Mouse (Mus musculus) embryo, embryonic 10.5 days (tissue): Measurements from ENCODE around the gene Pole2.

Experiments
- DNase-seq: peaks from one replicate; pipeline ENCODE4 v3.0.0-alpha.2; 2015; ENCODE audit warnings: low spot score

The Pole2 gene

DNA sequence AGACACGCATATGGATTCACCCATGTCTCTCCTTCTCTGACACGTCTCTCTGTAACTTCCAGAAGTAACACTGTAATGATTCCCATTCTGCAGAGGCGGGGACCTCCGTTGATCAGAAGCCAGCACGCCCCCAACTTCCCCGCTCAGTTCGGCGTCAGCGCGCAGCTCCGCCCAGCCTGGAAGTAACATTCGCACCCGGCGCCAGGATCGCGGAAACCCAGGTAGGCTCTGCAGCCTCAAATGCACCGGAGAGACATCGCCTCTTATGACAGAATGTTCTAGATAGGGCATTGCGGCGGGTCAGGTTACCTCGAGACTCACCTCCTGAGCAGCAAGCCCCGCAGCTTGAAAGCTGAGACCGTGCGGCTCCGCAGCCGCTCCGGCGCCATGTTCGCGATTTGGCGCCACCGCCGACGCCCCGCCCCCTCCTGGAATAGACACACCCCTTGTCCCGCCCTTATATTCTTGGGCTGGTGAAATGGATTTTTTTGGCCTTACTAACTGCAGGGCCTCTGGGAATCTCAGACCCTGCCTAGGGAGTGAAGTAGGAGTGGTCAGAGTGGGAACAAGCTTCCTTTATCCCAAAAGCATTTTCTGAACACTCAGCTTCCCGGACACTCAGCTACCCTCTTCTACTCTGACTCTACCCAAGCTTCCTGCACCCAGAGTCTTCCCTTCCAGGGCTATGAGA lies at the start of gene Pole2:
Pole2 (minus strand) TSS at position 420 of the 691 bp plus-strand sequence.
- peak; percentile 91 for DNase-seq

DNA sequence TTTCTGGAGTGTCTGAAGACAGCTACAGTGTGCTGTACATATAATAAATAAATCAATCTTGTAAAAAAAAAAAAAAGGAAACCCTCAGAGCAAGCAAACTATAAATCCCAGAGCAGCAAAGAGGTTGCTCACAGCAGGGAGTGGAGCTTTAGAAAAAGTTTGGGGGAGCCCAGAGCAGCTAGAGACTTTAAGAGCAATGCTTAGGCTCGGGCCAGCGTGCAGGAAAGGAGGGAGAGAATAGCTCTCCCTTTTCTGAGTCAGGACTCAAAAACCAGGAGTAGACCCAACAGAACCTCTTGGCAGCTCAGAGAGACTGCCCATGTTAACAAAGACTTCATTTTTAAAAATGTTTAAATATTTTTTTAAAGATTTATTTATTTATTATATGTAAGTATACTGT lies 41.0 kb upstream of the Pole2 start:
- DNase-seq, result no peak

DNA sequence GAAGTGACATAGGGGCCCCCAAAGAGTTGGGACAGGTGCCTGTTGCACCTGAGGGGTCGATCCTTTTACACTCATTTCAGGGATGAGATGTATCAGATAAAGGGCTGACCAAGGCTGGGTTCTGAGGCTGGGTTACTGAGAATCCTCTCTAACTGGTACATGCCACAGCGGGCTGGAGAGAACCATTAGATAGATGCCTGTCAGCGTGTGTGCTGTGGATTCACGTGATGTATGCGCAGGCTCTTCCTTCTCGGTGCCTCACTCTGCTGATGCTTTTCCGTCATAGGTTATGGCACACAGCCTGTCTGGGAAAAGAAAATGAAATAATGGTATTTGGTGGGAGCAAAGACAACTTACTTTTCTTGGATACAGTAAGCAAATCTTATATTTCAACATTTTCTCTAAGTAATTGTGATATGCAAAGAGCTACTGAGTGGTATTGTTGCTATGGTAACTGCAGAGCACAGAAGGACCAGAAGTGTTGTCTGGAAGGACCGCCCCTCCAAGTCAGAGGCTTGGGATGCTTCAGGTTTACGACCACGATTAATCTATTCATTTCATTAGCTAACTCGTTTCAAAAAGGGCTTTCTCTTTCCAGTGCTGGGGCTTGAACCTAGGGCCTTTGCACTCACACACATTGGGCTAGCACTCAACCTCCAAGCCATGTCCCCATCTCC lies 40.1 kb upstream of the Pole2 start:
- no peak for DNase-seq

DNA sequence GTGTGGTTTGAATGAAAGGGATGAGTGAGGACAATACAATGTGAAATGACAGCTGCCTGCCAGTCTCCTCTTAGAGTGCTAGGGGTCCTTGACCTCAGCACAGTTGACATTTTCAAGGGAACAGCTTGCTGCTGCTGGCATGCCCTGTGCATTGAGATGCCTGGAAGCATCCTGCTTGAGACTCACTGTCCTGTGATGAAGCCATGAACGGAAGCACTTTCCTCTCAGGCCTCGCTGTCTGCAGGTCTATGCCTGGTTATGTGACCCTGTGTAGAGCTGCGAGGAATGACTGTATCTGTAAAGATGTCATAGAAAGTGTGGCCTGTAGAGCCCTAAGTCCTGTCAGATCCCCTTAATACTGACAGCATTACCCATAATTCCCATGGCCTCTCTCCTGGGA lies 37.0 kb upstream of the Pole2 start:
- no peak for DNase-seq

DNA sequence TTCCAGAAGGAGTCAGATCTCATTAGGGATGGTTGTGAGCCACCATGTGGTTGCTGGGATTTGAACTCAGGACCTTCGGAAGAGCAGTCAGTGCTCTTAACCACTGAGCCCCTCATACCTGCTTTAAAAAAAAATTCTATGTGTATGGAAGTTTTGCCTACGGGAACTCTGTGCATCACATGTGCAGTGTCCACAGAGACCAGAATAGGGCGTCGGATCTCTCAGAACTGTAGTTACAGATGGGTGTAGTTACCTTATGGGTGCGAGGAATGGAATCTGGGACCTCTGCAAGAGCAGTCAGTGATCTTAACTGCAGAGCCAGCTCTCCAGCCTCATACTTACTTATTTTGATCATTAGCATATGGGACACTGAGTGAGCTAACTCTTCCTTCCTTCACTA lies 34.3 kb upstream of the Pole2 start:
- no peak for DNase-seq

DNA sequence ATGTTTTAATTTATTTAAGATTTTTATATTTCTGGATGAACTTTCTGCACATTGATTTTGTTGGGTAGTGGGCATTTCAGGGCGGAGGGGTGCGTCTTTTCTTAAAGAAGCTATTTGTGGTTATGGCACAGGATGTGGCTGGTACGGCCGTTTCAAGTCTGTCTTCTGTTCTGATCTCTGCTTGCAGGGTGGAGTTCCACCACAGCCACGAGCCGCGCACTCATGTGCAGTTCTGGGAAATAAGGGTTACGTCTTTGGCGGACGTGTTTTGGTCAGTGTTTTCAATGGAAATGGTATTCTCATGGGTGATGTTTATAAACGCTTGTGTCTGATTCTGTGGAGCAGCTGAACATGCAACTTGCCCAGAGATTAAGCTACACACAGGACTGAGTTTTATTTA lies 29.8 kb upstream of the Pole2 start:
- no peak for DNase-seq

DNA sequence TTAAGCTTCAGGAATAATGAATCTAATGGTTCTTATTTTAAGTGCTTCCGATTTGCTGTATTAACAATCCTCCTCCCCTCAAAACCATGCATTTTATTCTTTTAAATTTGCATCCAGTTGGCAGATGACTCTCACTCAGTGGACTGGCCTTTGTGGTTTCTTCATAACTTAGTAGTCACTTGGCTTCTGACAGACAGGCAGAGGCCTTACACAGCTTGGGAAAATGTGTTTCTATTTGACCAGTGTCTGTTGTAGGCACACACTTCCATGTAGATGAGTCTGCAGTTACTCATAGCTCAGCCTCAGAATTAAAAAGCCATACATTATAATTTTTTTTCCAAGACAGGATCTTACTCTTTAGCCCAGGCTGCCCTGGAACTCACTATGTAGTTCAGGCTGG lies 25.8 kb upstream of the Pole2 start:
- DNase-seq, result no peak

DNA sequence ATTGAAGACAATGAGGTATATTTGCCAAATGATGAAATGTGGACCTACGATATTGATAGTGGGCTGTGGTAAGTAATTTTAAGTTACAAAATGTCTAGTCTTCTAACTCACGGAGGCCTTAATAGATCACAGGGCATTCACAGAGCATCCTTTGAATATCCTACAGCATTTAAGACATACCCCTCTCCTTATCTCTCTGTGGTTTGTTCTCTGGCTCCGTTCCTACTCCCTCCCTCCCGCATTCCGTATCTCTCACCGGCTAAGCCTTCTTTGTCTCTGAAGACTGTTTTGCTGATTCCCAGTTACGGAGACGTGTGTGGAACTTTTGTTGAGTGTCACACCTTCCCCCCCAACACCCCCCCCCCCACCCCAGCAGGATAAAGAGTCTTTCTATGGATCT lies 22.8 kb upstream of the Pole2 start:
- no peak for DNase-seq

DNA sequence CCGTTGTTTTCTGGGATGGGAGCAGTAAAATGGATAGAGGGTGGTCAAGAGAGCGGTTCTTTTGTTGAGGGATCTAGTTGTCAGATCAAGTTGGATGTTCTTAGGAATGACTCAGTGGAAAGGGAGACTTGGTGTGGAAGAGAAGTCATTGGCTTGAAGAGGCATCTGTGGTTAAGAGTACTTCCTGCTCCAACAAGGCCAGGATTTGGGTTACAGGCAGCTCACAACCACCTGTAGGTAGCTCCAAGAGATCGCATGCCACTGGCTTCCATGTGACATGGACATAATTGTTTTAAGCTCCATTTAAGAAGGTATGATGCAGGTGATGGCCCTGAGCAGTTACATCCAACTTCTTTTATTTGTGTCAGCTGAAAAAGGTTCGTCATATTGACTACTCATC lies 21.8 kb upstream of the Pole2 start:
- no peak for DNase-seq

DNA sequence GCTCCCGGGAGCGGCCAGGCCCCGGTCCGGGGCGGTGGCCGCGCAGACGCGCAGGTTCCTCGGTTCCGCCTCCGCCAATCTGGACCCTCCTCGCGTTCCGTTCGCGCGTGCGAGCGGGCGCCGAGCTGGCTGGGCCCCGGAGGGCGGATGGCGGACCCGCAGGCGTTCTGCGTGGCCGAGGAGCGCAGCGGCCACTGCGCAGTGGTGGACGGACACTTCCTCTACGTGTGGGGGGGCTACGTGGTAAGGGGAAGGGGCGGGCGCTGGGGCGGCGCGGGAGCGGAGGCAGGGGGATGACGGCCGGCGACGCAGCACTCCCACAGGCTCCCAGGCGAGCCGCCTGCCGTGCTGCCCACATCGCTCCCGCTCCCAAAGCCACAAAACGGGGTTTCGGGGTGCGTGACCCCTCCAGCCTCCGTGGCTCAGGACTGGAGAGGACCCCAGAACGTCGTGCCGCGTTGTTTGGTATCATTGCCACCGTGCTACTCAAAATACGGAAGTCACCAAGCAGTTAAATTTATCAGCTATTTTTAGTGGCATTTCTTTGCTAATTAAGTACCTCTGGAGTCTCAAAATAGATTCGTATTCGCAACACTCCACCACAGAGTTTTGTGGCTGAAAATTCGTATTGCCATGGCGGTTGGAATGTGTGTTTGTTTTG lies 13.9 kb upstream of the Pole2 start:
- DNase-seq, result peak; percentile 84

DNA sequence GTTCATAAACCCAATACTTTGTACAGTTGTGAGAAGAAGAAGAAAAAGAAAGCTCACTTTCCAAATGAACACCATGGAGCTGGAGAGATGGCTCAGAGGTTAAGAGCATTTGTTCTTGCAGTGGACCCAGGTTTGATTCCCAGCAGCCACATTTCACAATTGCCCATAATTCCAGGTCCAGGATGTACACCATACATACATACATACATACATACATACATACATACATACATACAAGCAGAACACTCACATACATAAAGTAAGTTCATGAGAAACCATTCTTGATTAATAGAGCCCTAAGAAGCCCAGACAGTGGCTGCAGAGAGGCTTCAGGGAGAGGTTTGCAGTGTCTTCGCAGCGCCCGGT lies 13.4 kb upstream of the Pole2 start:
- DNase-seq, result no peak

DNA sequence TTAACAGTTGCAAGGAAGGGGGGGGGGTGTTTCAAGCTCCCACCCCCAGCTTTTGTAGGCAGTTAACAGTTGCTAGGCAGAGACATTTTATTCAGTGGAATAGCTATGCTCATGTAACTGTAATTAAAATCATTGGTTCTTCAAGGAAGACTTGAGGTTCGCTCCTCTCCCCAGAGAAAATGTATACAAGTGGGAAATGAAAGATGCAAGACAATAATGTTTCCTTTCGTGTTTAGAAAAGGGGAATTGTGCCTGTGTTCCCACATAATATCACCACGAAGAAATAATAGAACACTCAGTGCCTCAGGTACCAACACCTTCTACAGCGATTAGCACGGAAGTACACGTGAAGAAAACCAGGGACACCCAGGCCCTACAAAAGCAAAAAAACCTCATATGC lies 12.9 kb upstream of the Pole2 start, which contains the start of gene Klhdc1:
Klhdc1 (plus strand) TSS at position 301 of the 400 bp plus-strand sequence.
- DNase-seq, result no peak

DNA sequence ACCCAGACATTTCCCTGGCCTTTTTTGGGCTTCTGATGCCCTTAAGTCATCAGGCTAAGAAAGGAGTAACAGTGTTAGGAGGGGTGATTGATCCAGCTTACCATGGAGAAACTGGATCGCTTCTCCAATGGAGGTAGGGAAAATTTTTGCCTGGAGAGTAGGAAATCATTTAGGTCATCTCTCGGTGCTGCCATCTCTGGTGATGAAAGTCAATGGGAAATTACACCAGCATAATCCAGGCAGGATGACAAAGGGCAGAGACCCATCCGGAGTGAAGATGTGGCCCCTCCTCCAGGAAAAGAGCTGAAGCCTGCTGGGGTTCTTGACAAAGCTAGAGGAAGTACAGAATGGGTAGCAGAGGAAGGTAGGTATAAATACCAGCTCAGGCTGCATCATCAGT lies 10.3 kb upstream of the Pole2 start:
- DNase-seq, result no peak

DNA sequence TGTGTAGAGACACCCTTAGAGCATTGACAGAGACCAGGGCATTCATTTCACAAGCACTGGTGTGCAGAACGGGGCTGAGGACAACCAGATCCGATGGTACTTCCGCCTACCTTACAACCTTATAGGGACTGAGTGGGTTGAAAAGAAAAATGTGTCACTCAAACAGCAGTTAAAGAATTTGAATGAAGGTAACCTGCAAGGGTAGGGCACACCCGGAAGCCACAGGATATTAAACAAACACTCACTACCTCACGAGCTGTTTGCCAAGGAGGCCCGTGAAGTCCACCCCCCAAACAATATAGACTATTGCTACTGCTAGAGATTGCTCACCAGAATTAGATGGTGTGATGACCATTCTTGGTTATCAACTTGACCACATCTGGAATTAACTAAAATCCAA lies 7.8 kb upstream of the Pole2 start:
- DNase-seq, result no peak

DNA sequence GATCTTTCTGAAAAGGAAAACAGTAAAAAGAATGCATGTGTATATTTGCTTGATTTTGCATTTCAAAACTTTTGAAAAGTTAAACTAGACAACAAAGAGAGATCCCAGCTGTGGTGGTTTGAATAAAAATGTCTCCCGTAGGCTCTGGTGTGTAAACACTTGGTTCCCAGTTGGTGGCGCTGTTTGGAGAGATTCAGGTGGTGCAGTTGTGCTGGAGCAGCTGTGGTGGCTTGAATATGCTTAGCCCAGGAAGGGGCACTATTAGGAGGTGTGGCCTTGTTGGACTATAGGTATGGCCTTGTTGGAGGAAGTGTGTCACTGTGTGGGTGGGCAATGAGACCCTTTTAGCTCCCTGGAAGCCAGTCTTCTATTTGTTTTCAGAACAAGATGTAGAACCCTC lies 1.3 kb upstream of the Pole2 start:
- DNase-seq, result peak; percentile 24

DNA sequence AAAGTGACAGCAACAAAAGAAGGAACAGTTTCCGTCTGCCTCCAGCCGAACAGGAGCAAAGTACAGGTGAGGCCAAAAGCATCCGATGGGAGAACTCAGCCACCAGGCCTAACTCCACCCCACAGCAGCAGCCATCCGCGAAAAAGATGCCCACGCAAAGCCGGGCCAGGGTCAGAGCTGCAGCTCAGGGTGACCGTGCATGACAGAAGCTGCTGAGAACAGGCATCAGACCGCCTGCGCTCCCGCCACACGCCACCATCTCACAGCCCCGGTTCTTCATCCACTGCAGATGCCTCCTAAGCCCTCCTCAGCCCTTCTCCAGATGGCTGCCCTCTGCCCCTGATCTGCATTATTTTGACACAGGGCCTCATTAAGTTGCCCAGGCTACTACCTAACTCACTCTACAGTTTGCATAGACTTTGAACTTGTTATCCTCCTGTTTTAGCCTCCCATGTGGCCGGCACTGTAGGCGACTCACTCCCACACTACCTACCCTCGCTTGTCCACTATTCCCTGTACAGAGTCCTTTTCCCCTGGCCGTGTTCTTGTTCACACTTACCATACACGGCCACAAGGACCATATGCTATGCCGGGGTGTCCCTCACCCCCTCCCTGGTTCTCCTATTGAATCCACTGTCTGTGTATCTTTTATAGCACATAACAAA lies 7.2 kb downstream of the Pole2 start:
- DNase-seq, result no peak

DNA sequence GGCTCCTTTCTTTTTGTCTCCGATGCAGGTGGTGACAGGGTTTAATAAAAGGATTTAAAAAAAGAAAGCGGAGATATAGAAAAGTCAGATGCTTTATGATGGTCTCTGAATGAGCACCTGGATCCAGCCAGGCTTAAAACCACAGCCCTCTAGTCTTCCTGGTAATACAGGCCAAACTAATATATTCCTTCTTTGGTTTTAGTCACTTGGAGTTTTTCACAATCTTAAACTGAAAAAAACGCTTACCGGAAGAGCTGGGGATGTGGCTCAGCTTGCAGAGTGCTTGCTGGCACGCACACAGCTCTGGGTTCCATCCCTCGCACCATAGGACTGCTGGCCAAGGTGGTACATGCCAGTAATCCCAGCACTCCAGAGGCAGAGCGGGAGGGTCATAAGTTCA lies 11.4 kb downstream of the Pole2 start:
- DNase-seq, result no peak

DNA sequence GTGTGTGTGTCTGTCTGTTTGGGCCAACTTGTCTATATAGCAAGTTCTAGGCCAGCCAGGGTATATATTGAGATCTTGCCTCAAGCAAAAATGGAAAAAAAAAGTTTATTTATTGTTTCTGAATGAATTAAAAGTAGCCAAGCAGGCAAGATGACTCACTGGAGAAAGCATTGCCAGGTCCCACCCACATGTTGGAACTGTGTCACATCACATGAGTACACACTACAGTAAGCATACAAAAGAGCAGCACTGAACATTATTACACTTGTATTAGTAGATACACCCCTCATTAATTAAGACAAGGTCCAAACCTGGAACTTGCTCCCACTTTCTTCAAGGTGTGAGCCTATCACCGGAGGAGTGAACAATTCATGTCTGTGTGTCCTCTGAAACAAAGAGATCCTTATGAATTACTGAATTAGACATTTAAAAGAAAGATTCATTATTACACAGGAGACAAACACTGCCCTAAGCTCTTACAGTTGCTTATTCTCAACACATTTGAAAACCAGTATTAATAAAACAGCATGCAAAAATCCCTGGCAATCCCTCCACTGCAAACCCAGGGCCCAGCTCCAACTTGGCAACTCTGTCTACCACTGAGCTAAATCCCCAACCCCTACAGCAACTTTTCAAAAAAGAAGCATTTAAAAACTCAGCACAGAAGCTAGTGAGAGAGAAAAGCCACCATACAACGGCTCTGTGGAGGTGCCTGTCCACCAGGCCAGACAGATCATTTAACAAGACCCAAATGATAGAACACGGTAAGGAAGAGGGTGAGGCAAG lies 12.8 kb downstream of the Pole2 start:
- DNase-seq, result no peak

DNA sequence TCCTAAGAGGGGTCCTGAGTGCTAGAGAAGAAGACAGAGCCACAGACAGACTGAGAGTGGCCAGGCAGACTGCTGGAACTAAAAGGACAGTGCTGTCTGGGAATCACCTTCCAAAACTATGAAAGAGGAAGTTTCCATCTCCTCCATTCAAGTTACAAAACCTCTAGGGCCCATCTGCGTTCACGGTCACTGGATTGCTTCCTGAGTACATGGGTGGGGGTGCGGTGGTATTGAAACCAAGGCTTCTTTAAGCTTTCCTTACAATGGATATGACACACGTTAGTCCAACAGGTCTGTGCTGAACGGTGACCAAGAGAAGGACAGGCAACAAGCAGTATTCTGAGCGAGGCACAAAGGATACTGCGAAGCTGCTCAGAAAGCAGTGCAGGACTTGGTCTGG lies 13.6 kb downstream of the Pole2 start:
- DNase-seq, result no peak

DNA sequence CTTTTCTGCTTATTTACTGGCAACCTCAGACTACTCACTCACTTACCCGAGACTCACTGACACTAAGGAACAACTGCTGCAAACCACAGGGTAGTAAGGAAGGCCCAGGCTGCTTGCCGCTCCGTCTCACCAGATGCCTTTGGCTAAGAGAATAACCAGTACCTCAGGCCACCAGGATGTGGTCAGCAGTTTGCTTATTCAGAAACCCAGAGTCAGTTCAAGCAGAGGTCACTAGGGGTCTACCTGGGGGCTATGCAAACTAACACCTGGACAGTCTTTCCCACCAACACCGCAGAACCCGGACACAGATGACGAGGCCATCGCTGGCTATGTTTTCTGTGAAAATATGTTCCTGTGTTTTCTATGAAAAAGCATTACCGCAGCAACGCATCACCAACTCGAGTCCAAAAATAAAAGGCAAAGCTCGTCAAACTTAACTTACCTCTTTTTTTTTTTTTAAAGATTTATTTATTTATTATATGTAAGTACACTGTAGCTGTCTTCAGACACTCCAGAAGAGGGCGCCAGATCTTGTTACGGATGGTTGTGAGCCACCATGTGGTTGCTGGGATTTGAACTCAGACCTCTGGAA lies 14.7 kb downstream of the Pole2 start:
- no peak for DNase-seq

DNA sequence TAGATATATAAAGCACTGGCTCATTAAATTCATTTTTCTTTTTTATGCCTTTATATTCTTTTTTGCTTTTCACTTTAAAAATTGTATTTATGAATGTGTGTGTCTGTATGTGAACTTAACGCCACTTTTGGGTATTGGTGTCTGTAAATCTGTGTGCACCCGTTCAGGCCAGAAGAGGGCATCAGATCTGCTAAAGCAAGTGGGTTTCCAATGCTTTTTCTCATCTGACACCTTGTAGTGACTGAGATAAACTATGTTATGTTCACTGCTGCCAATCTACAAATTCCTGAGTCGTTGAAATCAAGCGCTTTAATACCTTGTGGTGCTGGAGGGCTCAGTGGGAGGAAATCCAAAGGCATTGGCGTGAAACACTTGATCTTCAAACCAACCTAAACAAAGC lies 16.9 kb downstream of the Pole2 start:
- peak; percentile 28 for DNase-seq
